Mouse (Mus musculus) bone marrow macrophage, adult 2 months (primary cell): Measurements from ENCODE around the gene Alk.

ENCODE experiments used
- CTCF ChIP-seq: IDR thresholded peaks from 2 replicates; pipeline ENCODE4 v1.5.1; 2012; ENCODE audit warnings: low read depth, mild to moderate bottlenecking, low read length, moderate library complexity
- POLR2A ChIP-seq: IDR thresholded peaks from 2 replicates; pipeline ENCODE4 v1.6.1; 2012; ENCODE audit warnings: mild to moderate bottlenecking, low read depth, low read length, borderline replicate concordance

GRCm38 (mm10) chr17:72571379-72571778, 33.0 kb downstream of the Alk start:
- TF ChIP-seq POLR2A (no peak), CTCF (no peak)
